ENCODE assay signal across 11 mouse cellular contexts in the genomic region with DNA sequence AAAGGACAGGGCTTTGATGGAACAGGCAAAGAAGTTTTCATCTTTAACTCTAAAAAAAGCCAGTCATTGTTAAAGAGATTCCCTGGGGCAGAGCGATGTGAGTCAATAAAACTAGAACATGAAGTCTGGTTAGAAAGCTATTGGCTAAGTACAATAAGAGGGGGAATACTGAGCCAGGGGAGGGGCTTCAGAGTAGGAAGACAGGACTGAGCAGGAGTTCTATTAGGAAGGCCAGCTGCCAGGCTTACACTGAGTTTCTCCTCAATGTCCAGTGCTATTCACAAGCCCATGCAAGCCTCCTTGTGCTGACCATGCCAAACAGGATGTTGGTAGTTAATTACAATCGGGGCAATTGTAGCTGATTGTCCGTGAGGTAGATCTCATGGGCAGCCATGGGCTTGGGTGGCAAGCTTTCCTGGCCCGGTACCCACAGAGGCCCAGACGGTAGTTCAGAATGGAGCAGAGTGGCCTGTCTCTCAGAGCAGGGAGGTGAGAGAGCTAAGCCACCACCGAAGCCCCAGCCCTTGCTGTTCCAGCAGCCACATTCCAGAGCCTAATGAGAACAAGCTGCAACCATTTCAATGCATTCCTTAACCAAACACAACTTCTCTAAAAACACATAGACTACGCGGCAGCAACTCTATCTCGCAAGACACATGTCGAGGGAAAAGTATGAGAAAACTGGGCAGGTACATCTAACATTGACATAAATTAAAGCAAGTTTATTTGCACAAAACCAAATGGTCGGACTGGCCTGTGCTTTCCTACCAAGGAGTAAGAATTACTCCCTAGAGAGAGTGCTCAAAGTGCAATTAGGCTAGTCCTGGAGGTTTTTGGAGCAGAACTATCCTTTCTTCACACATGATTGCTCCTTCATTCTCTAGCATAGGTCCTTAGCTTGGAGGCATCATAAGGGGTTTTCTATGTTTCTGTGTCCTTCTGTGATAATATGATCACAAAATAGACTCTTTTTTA. TPM values are rescaled to one million over a fixed set of nuclear protein-coding genes. Genes with fewer than 3 reads are reported as not detected.
DNase-seq lines count a peak whose midpoint lies in the region; ATAC-seq lines count a peak whose summit lies in the region.
"Had no signal": no experiment of that assay in that cellular context is flagged by ENCODE, and none has a peak within 500 bp of the region (broad histone marks: within the 10 kb centered on the region; RNA-seq: fewer than 3 reads in every experiment).

No protein-coding gene starts in this region.

- H3K27ac ChIP-seq in lung, embryonic 16.5 days (ENCODE audit: low read length) = peak overlapping the region; percentile 2; the same call in 1 of the 2 replicates
- H3K27ac ChIP-seq in kidney, embryonic 16.5 days (ENCODE audit: low read length) = peak overlapping the region; percentile 25
- H3K27ac ChIP-seq: intestine, embryonic 15.5 days; liver, embryonic 13.5 days had no signal

- no peak overlapping the region for H3K4me2 ChIP-seq in lung, embryonic 16.5 days (ENCODE audit: low read depth, low read length)
- no peak overlapping the region for H3K4me2 ChIP-seq in kidney, embryonic 16.5 days (replicated peaks; ENCODE audit: low read depth, low read length)
- H3K4me2 ChIP-seq: intestine, embryonic 15.5 days; liver, embryonic 13.5 days had no signal

- peak; percentile 61; the same call in 1 of the 2 replicates for ATAC-seq in lung, embryonic 16.5 days (ENCODE audit: low read depth)
- ATAC-seq in kidney, embryonic 16.5 days (ENCODE audit: low FRiP score, low TSS enrichment) = peak; percentile 78
- ATAC-seq: intestine, embryonic 15.5 days had no signal

- H3K27me3 ChIP-seq in lung, embryonic 16.5 days (ENCODE audit: control insufficient read depth, insufficient read depth, low read depth, low read length) = no peaks in the 10 kb centered on the region
- H3K27me3 ChIP-seq in kidney, embryonic 16.5 days (ENCODE audit: insufficient read depth, low read length) = no peaks in the 10 kb centered on the region
- H3K27me3 ChIP-seq: intestine, embryonic 15.5 days; liver, embryonic 13.5 days had no signal

- WGBS in lung, embryonic 16.5 days = 42% methylated on average over 11 of the region's 11 CpGs
- WGBS in kidney, embryonic 16.5 days = 46% methylated on average over 11 of the region's 11 CpGs

- no peak overlapping the region for H3K9ac ChIP-seq in lung, embryonic 16.5 days (ENCODE audit: low read length)
- no peak overlapping the region for H3K9ac ChIP-seq in kidney, embryonic 16.5 days (replicated peaks; ENCODE audit: low read length)
- H3K9ac ChIP-seq: intestine, embryonic 15.5 days; liver, embryonic 13.5 days had no signal

- H3K9me3 ChIP-seq in lung, embryonic 16.5 days (ENCODE audit: control insufficient read depth, low read length) = no peaks in the 10 kb centered on the region
- no peaks in the 10 kb centered on the region for H3K9me3 ChIP-seq in kidney, embryonic 16.5 days (ENCODE audit: low read length)
- H3K9me3 ChIP-seq: intestine, embryonic 15.5 days; liver, embryonic 13.5 days had no signal

- peaks cover 4% of the 10 kb centered on the region; the same call in 1 of the 2 replicates for H3K4me1 ChIP-seq in lung, embryonic 16.5 days (replicated peaks; ENCODE audit: control insufficient read depth, insufficient read depth, low read length)
- peaks cover 10% of the 10 kb centered on the region; the same call in 1 of the 2 replicates for H3K4me1 ChIP-seq in kidney, embryonic 16.5 days (ENCODE audit: insufficient read depth, low read length)
- H3K4me1 ChIP-seq: intestine, embryonic 15.5 days; liver, embryonic 13.5 days had no signal

- peak; percentile 19 for DNase-seq in cerebellum, adult 9-10 months
- DNase-seq in cerebellum, postnatal 14 days = no peak
- no peak for DNase-seq in lung, postnatal 25 days (ENCODE audit: low spot score)
- DNase-seq in retina, embryonic 14.5 days (ENCODE audit: low spot score) = peak; percentile 12
- DNase-seq in spleen, postnatal 10 days (ENCODE audit: low spot score in 2 of 2) = no peak
- no peak for DNase-seq in adrenal gland, adult 8-10 months
- DNase-seq: liver, embryonic 13.5 days; right cerebral cortex, postnatal 4 days had no signal

- no peaks in the 10 kb centered on the region for H3K36me3 ChIP-seq in lung, embryonic 16.5 days (ENCODE audit: control insufficient read depth, insufficient read depth, low read length)
- H3K36me3 ChIP-seq in kidney, embryonic 16.5 days (ENCODE audit: insufficient read depth, low read length) = no peaks in the 10 kb centered on the region
- H3K36me3 ChIP-seq: intestine, embryonic 15.5 days; liver, embryonic 13.5 days had no signal

- no peak overlapping the region for H3K4me3 ChIP-seq in lung, embryonic 16.5 days (ENCODE audit: low read length)
- H3K4me3 ChIP-seq in kidney, embryonic 16.5 days (ENCODE audit: low read length) = no peak overlapping the region
- H3K4me3 ChIP-seq: intestine, embryonic 15.5 days; liver, embryonic 13.5 days had no signal

RNA-seq across cellular contexts. Expression of gene Saxo1, which starts 30.7 kb away (rescaled TPM):
- polyA plus RNA-seq in lung, embryonic 16.5 days (2015; fragmentation: Nextera tagmentation; extraction: Ambion mirVana) = not detected in 2 replicates
- polyA plus RNA-seq in kidney, embryonic 16.5 days (2015; fragmentation: Nextera tagmentation; extraction: Ambion mirVana) = 0.09 and 0.17 TPM in 2 replicates
- not detected for total RNA-seq in adrenal gland, adult 8-10 months (2022)
- polyA plus RNA-seq: intestine, embryonic 15.5 days; liver, embryonic 13.5 days had no signal

RNA-seq across cellular contexts. Expression of gene Rraga, which starts 48.0 kb away (rescaled TPM):
- polyA plus RNA-seq in lung, embryonic 16.5 days (2015; fragmentation: Nextera tagmentation; extraction: Ambion mirVana) = 97.0 and 98.6 TPM in 2 replicates
- polyA plus RNA-seq in kidney, embryonic 16.5 days (2015; fragmentation: Nextera tagmentation; extraction: Ambion mirVana) = 109 and 121 TPM in 2 replicates
- 100 to 1,000 TPM; 106 to 122 (median 118) TPM for total RNA-seq in adrenal gland, adult 8-10 months (2022)

Comparison
In these comparisons a context has a peak if more than half of its experiments do, and no peak if none do; other contexts are left out.
1. DNase-seq: peak in cerebellum, adult 9-10 months (single experiment) and retina, embryonic 14.5 days (single experiment); none in cerebellum, postnatal 14 days (0 of 2), lung, postnatal 25 days (single experiment), spleen, postnatal 10 days (0 of 2) and adrenal gland, adult 8-10 months (single experiment).